Mouse (Mus musculus) limb, embryonic 11.5 days (tissue): ENCODE measurements at regions not wholly inside any gene's neighbourhood (a gene's known extent, or its start where the extent isn't known, plus 50 kb on each side); places are given as distances from the start of the nearest gene placed in this dataset.
A peak's percentile ranks its signal among the peaks of the same experiment; 100 is the strongest.

Experiments used
- ATAC-seq: fragments of 200-750 bp; cut with Nextera tagmentation; 2 replicates; pipeline ENCODE4 v1.8.0; 2017; ENCODE audit warnings: low read depth; ENCODE audit not compliant: insufficient number of reproducible peaks, low FRiP score, low TSS enrichment
- DNase-seq: peaks from one replicate; pipeline ENCODE4 v3.0.0-alpha.2; 2015; ENCODE audit warnings: low spot score
- H3K27ac ChIP-seq: fragments of 300-500 bp; sonication (generic); replicated peaks from 2 replicates; pipeline ENCODE4 v1.5.1; 2014; ENCODE audit warnings: low read depth, mild to moderate bottlenecking, low read length
- H3K27me3 ChIP-seq: fragments of 300-500 bp; sonication (generic); 2 replicates; pipeline ENCODE4 v1.6.1; 2014; ENCODE audit warnings: mild to moderate bottlenecking, low read length, mixed read lengths; ENCODE audit not compliant: control insufficient read depth, insufficient read depth
- H3K36me3 ChIP-seq: fragments of 300-500 bp; sonication (generic); 2 replicates; pipeline ENCODE4 v1.6.1; 2014; ENCODE audit warnings: mild to moderate bottlenecking, low read length, moderate library complexity, mixed read lengths; ENCODE audit not compliant: control insufficient read depth, insufficient read depth
- H3K4me1 ChIP-seq: fragments of 300-500 bp; sonication (generic); 2 replicates; pipeline ENCODE4 v1.6.1; 2014; ENCODE audit warnings: low read length, mixed read lengths; ENCODE audit not compliant: control insufficient read depth, insufficient read depth
- H3K4me2 ChIP-seq: fragments of 300-500 bp; sonication (generic); 2 replicates; pipeline ENCODE4 v1.6.1; 2014; ENCODE audit warnings: low read depth, mild to moderate bottlenecking, moderate library complexity; ENCODE audit not compliant: severe bottlenecking
- H3K4me3 ChIP-seq: fragments of 300-500 bp; sonication (generic); 2 replicates; pipeline ENCODE4 v1.5.1; 2014; ENCODE audit warnings: low read depth, low read length
- H3K9ac ChIP-seq: fragments of 300-500 bp; sonication (generic); 2 replicates; pipeline ENCODE4 v1.6.1; 2014; ENCODE audit warnings: mild to moderate bottlenecking, low read length
- H3K9me3 ChIP-seq: fragments of 300-500 bp; sonication (generic); 2 replicates; pipeline ENCODE4 v1.6.1; 2016; ENCODE audit warnings: low read length; ENCODE audit not compliant: control insufficient read depth
- WGBS: fragments of 180-500 bp; shearing (Covaris S2); extraction: QIAGEN DNeasy Blood & Tissue Kit; methylation state at CpG from one replicate; pipeline ENCODE4 v1.1.7; 2014; 5-methylcytosine and 5-hydroxymethylcytosine counted together

- Histone ChIP-seq H3K27ac (no peak overlapping the region), H3K4me3 (no peak overlapping the region), H3K4me2 (no peak overlapping the region), H3K27me3 (no peaks in the 10 kb centered on the region), H3K4me1 (no peaks in the 10 kb centered on the region), H3K9ac (no peak overlapping the region), H3K9me3 (no peaks in the 10 kb centered on the region), H3K36me3 (no peaks in the 10 kb centered on the region)
- ATAC-seq, result no peak
- DNase-seq, result no peak
Observed at GRCm38 (mm10) chr8:116269393-116269792, 235.4 kb upstream of the Dynlrb2 start.

- no peaks in the 10 kb centered on the region for H3K9me3 ChIP-seq
- H3K27me3 ChIP-seq, result no peaks in the 10 kb centered on the region
- no peak overlapping the region for H3K4me2 ChIP-seq
- no peak overlapping the region for H3K27ac ChIP-seq
- H3K36me3 ChIP-seq, result no peaks in the 10 kb centered on the region
- H3K4me3 ChIP-seq, result no peak overlapping the region
- 89% methylated on average over 2 of the region's 2 CpGs for WGBS
- no peak for DNase-seq
- H3K9ac ChIP-seq, result no peak overlapping the region
- ATAC-seq, result no peak
- no peaks in the 10 kb centered on the region for H3K4me1 ChIP-seq
Observed at GRCm38 (mm10) chr8:116268685-116269084, 236.1 kb upstream of the Dynlrb2 start.

DNA sequence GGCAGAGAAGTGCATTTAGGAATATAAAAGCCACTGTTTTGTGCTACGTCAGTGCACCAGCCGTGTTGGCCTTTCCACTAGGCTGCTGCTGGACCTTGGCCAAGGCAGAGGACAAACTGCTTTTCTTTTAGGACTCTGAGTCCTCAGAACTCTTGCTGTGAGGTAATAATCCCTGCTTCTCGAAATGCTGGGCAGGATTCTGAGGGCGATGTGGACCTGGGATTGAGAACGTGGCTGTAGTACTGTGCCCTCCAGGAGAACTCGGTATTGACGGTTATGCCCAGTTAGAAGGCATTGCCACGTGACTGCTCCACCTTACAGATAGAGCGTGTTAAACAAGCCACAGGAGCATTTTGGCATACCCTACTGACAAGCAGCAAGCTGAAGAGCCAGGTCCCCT lies 236.6 kb upstream of the Dynlrb2 start:
- 90% methylated on average over 9 of the region's 9 CpGs for WGBS
- Histone ChIP-seq H3K4me2 (no peak overlapping the region), H3K36me3 (no peaks in the 10 kb centered on the region), H3K4me3 (no peak overlapping the region), H3K9me3 (no peaks in the 10 kb centered on the region), H3K4me1 (no peaks in the 10 kb centered on the region), H3K27me3 (no peaks in the 10 kb centered on the region), H3K9ac (no peak overlapping the region), H3K27ac (no peak overlapping the region)
- ATAC-seq (no peak), DNase-seq (no peak)

DNA sequence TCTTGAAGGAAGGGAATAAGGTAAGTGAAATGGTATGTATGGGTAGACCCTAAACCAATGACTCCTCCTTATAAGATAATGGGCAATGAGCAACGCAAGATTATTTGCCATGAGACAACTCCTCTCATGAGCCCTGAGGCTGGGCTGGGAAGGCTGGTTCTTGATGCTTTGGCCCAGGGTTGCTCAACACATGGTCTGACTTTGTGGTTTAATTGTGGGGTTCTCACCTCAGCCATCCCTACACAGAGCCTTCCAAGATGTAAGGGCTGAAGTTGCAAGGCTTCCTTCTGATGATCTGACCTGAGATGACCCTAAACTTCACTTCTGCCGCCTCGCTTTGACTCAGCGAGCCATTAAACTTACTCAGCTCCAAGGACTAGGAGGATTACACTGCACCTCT lies 237.8 kb upstream of the Dynlrb2 start:
- 70% methylated on average over 4 of the region's 4 CpGs for WGBS
- ATAC-seq (no peak), DNase-seq (no peak)
- no peak overlapping the region for H3K9ac ChIP-seq
- H3K36me3 ChIP-seq, result no peaks in the 10 kb centered on the region
- H3K4me2 ChIP-seq, result no peak overlapping the region
- H3K27me3 ChIP-seq, result no peaks in the 10 kb centered on the region
- no peak overlapping the region for H3K27ac ChIP-seq
- H3K4me3 ChIP-seq, result no peak overlapping the region
- no peaks in the 10 kb centered on the region for H3K9me3 ChIP-seq
- no peaks in the 10 kb centered on the region for H3K4me1 ChIP-seq

DNA sequence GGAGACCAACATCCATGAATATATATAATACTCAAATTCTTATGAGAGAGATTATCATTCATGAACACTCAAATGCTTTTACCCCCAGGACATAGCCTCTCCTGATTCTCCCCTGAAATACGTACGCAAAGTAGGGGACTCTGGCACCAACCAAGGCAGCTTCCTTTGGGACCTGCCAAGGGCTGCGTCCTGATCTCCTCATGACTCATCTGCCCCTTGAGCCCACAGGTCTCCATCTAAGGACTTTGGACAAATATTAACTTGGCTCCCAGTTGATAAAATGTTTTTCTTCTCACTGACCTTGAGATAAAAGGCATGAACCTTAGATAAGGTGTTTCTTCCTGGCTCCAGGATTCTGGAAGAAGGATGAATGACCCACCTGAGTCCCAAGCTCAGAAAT lies 239.2 kb upstream of the Dynlrb2 start:
- H3K4me1 ChIP-seq, result peaks cover 5% of the 10 kb centered on the region; the same call in 1 of the 2 replicates
- 92% methylated on average over 3 of the region's 3 CpGs for WGBS
- H3K4me2 ChIP-seq, result no peak overlapping the region
- H3K4me3 ChIP-seq, result no peak overlapping the region
- no peaks in the 10 kb centered on the region for H3K36me3 ChIP-seq
- no peaks in the 10 kb centered on the region for H3K27me3 ChIP-seq
- ATAC-seq (no peak), DNase-seq (no peak)
- H3K9ac ChIP-seq, result no peak overlapping the region
- H3K9me3 ChIP-seq, result no peaks in the 10 kb centered on the region
- no peak overlapping the region for H3K27ac ChIP-seq

GRCm38 (mm10) chr8:116264078-116264477 lies 240.7 kb upstream of the Dynlrb2 start:
- no peaks in the 10 kb centered on the region for H3K36me3 ChIP-seq
- 92% methylated on average over 3 of the region's 3 CpGs for WGBS
- H3K9me3 ChIP-seq, result no peaks in the 10 kb centered on the region
- H3K4me2 ChIP-seq, result no peak overlapping the region
- DNase-seq (no peak), ATAC-seq (no peak)
- H3K27me3 ChIP-seq, result no peaks in the 10 kb centered on the region
- H3K9ac ChIP-seq, result no peak overlapping the region
- no peak overlapping the region for H3K27ac ChIP-seq
- H3K4me1 ChIP-seq, result peaks cover 5% of the 10 kb centered on the region; the same call in 1 of the 2 replicates
- H3K4me3 ChIP-seq, result no peak overlapping the region

GRCm38 (mm10) chr8:116261286-116261685 lies 243.5 kb upstream of the Dynlrb2 start:
- no peaks in the 10 kb centered on the region for H3K27me3 ChIP-seq
- no peak overlapping the region for H3K4me2 ChIP-seq
- H3K27ac ChIP-seq, result no peak overlapping the region
- H3K4me1 ChIP-seq, result peaks cover 5% of the 10 kb centered on the region; the same call in 1 of the 2 replicates
- no peak overlapping the region for H3K4me3 ChIP-seq
- H3K9me3 ChIP-seq, result no peaks in the 10 kb centered on the region
- ATAC-seq, result no peak
- WGBS, result 37% methylated on average over 2 of the region's 2 CpGs
- H3K36me3 ChIP-seq, result no peaks in the 10 kb centered on the region
- peak; percentile 41 for DNase-seq
- H3K9ac ChIP-seq, result no peak overlapping the region

DNA sequence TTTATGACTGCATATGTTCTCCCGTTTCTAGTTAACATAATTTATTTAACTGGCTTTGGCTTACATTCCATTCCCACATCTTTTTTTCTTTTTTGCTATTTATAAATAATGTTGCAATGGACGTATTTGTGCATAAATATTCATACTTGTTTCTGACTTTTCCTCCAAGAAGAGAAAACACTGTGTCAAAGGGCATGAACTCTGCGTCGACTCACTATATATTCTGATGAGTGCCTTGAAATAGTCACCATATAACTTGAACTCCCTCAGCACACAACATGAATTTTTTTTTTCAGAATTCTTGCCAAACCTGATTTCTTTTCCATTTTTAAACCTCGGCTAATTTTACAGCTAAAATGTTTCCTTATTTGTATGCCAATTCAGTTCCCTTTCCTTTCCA lies 249.4 kb upstream of the Dynlrb2 start:
- H3K4me2 ChIP-seq, result no peak overlapping the region
- no peak for DNase-seq
- H3K27me3 ChIP-seq, result no peaks in the 10 kb centered on the region
- no peaks in the 10 kb centered on the region for H3K4me1 ChIP-seq
- ATAC-seq, result no peak
- no peaks in the 10 kb centered on the region for H3K9me3 ChIP-seq
- no peak overlapping the region for H3K9ac ChIP-seq
- H3K36me3 ChIP-seq, result no peaks in the 10 kb centered on the region
- no peak overlapping the region for H3K4me3 ChIP-seq
- H3K27ac ChIP-seq, result no peak overlapping the region
- 82% methylated on average over 5 of the region's 5 CpGs for WGBS

GRCm38 (mm10) chr8:116252455-116253216 lies 252.1 kb upstream of the Dynlrb2 start:
- Histone ChIP-seq H3K36me3 (no peaks in the 10 kb centered on the region), H3K9ac (no peak overlapping the region), H3K27ac (no peak overlapping the region), H3K4me1 (no peaks in the 10 kb centered on the region), H3K9me3 (no peaks in the 10 kb centered on the region), H3K27me3 (no peaks in the 10 kb centered on the region), H3K4me3 (no peak overlapping the region), H3K4me2 (no peak overlapping the region)
- ATAC-seq, result no peak
- WGBS, result 39% methylated on average over 7 of the region's 7 CpGs
- no peak for DNase-seq
